Mouse (Mus musculus) embryonic facial prominence, embryonic 12.5 days (tissue): Measurements from ENCODE around the gene Krt90. TPM values are rescaled to one million over a fixed set of nuclear protein-coding genes. Genes with fewer than 3 reads are reported as not detected.

Experiments used
- ATAC-seq: fragments of 200-750 bp; cut with Nextera tagmentation; 2 replicates; pipeline ENCODE4 v1.8.0; 2017; ENCODE audit not compliant: insufficient number of reproducible peaks, insufficient read depth, low FRiP score, low TSS enrichment
- H3K27ac ChIP-seq: fragments of 300-500 bp; sonication (generic); 2 replicates; pipeline ENCODE4 v1.5.1; 2016; ENCODE audit warnings: mild to moderate bottlenecking
- H3K27me3 ChIP-seq: fragments of 300-500 bp; sonication (generic); 2 replicates; pipeline ENCODE4 v1.6.1; 2016; ENCODE audit warnings: mild to moderate bottlenecking, moderate library complexity
- H3K36me3 ChIP-seq: fragments of 300-500 bp; sonication (generic); 2 replicates; pipeline ENCODE4 v1.6.1; 2016; ENCODE audit warnings: mild to moderate bottlenecking
- H3K4me1 ChIP-seq: fragments of 300-500 bp; sonication (generic); 2 replicates; pipeline ENCODE4 v1.6.1; 2016
- H3K4me2 ChIP-seq: fragments of 300-500 bp; sonication (generic); replicated peaks from 2 replicates; pipeline ENCODE4 v1.6.1; 2016; ENCODE audit warnings: mild to moderate bottlenecking, moderate library complexity
- H3K4me3 ChIP-seq: fragments of 300-500 bp; sonication (generic); 2 replicates; pipeline ENCODE4 v1.5.1; 2016; ENCODE audit warnings: mild to moderate bottlenecking
- H3K9ac ChIP-seq: fragments of 300-500 bp; sonication (generic); 2 replicates; pipeline ENCODE4 v1.6.1; 2016; ENCODE audit warnings: mild to moderate bottlenecking, moderate library complexity
- H3K9me3 ChIP-seq: fragments of 300-500 bp; sonication (generic); 2 replicates; pipeline ENCODE4 v1.6.1; 2016; ENCODE audit warnings: mild to moderate bottlenecking, moderate library complexity
- WGBS: fragments of 180-500 bp; shearing (Covaris S2); methylation state at CpG from one replicate; pipeline ENCODE4 v1.1.7; 2016; 5-methylcytosine and 5-hydroxymethylcytosine counted together
- polyA plus RNA-seq: library from polyadenylated mRNA; unstranded; fragments of >200 nt; fragmentation: Nextera tagmentation; extraction: Ambion mirVana; gene quantifications from 2 replicates; pipeline ENCODE4 v1.2.1, GENCODE M21; 2016

Krt90 gene
- polyA plus RNA-seq, result 0.34 and 0.59 TPM in 2 replicates

- Histone ChIP-seq H3K4me1 (peaks cover 6% of the 10 kb centered on the region; the same call in 1 of the 2 replicates), H3K9me3 (no peaks in the 10 kb centered on the region), H3K36me3 (no peaks in the 10 kb centered on the region), H3K4me3 (no peak within 1 kb of the TSS), H3K27me3 (no peaks in the 10 kb centered on the region), H3K4me2 (no peak within 1 kb of the TSS), H3K27ac (no peak within 1 kb of the TSS), H3K9ac (no peak within 1 kb of the TSS)
- ATAC-seq, result no peak
- 64% methylated on average over 5 of the region's 5 CpGs for WGBS
Observed at GRCm38 (mm10) chr15:101562850-101563249, at the start of gene Krt90. Gene Krt90, minus strand, starts transcription at chr15:101562950.

GRCm38 (mm10) chr15:101599123-101599522 lies 36.4 kb upstream of the Krt90 start:
- 0 out of 2 replicates have a peak, but pooled peaks cover 3% of the 10 kb centered on the region for H3K4me1 ChIP-seq
- H3K9me3 ChIP-seq, result no peaks in the 10 kb centered on the region
- no peaks in the 10 kb centered on the region for H3K36me3 ChIP-seq
- 74% methylated on average over 6 of the region's 6 CpGs for WGBS
- ATAC-seq, result no peak
- no peak overlapping the region for H3K27ac ChIP-seq
- H3K9ac ChIP-seq, result no peak overlapping the region
- H3K4me3 ChIP-seq, result no peak overlapping the region
- no peak overlapping the region for H3K4me2 ChIP-seq
- no peaks in the 10 kb centered on the region for H3K27me3 ChIP-seq

GRCm38 (mm10) chr15:101588216-101588615 lies 25.5 kb upstream of the Krt90 start:
- no peak overlapping the region for H3K4me3 ChIP-seq
- H3K27ac ChIP-seq, result no peak overlapping the region
- no peaks in the 10 kb centered on the region for H3K9me3 ChIP-seq
- no peaks in the 10 kb centered on the region for H3K36me3 ChIP-seq
- no peak for ATAC-seq
- WGBS, result 81% methylated on average over 10 of the region's 10 CpGs
- H3K4me1 ChIP-seq, result no peaks in the 10 kb centered on the region
- no peak overlapping the region for H3K4me2 ChIP-seq
- H3K27me3 ChIP-seq, result no peaks in the 10 kb centered on the region
- no peak overlapping the region for H3K9ac ChIP-seq

GRCm38 (mm10) chr15:101584456-101584855 lies 21.7 kb upstream of the Krt90 start:
- H3K27ac ChIP-seq, result no peak overlapping the region
- no peak overlapping the region for H3K9ac ChIP-seq
- no peak overlapping the region for H3K4me3 ChIP-seq
- no peaks in the 10 kb centered on the region for H3K36me3 ChIP-seq
- H3K4me2 ChIP-seq, result no peak overlapping the region
- H3K9me3 ChIP-seq, result no peaks in the 10 kb centered on the region
- no peak for ATAC-seq
- 50% methylated on average over 2 of the region's 2 CpGs for WGBS
- no peaks in the 10 kb centered on the region for H3K27me3 ChIP-seq
- H3K4me1 ChIP-seq, result no peaks in the 10 kb centered on the region

- Histone ChIP-seq H3K9me3 (no peaks in the 10 kb centered on the region), H3K36me3 (no peaks in the 10 kb centered on the region), H3K4me1 (no peaks in the 10 kb centered on the region), H3K4me2 (no peak overlapping the region), H3K27ac (no peak overlapping the region), H3K4me3 (no peak overlapping the region), H3K9ac (no peak overlapping the region), H3K27me3 (no peaks in the 10 kb centered on the region)
- no peak for ATAC-seq
- 82% methylated on average over 8 of the region's 8 CpGs for WGBS
Observed at GRCm38 (mm10) chr15:101583211-101583965, 20.6 kb upstream of the Krt90 start.

GRCm38 (mm10) chr15:101581701-101582100 lies 19.0 kb upstream of the Krt90 start:
- ATAC-seq, result no peak
- no peak overlapping the region for H3K4me3 ChIP-seq
- no peaks in the 10 kb centered on the region for H3K36me3 ChIP-seq
- no peak overlapping the region for H3K4me2 ChIP-seq
- no peaks in the 10 kb centered on the region for H3K9me3 ChIP-seq
- no peaks in the 10 kb centered on the region for H3K27me3 ChIP-seq
- H3K4me1 ChIP-seq, result no peaks in the 10 kb centered on the region
- no peak overlapping the region for H3K27ac ChIP-seq
- 84% methylated on average over 3 of the region's 3 CpGs for WGBS
- H3K9ac ChIP-seq, result no peak overlapping the region

- Histone ChIP-seq H3K9ac (no peak overlapping the region), H3K4me1 (0 out of 2 replicates have a peak, but pooled peaks cover 11% of the 10 kb centered on the region), H3K27me3 (no peaks in the 10 kb centered on the region), H3K9me3 (no peaks in the 10 kb centered on the region), H3K4me3 (no peak overlapping the region), H3K36me3 (no peaks in the 10 kb centered on the region), H3K4me2 (no peak overlapping the region), H3K27ac (no peak overlapping the region)
- no peak for ATAC-seq
- 88% methylated on average over 5 of the region's 5 CpGs for WGBS
Observed at GRCm38 (mm10) chr15:101575506-101575905, 12.8 kb upstream of the Krt90 start.

- H3K27me3 ChIP-seq, result no peaks in the 10 kb centered on the region
- WGBS, result 60% methylated on average over 15 of the region's 15 CpGs
- H3K27ac ChIP-seq, result no peak within 1 kb of the TSS
Observed at GRCm38 (mm10) chr15:101573796-101574345, 11.1 kb upstream of the Krt90 start, which contains the start of gene Krt75. Gene Krt75, minus strand, starts transcription at chr15:101573904.

GRCm38 (mm10) chr15:101567780-101568179 lies 5.0 kb upstream of the Krt90 start:
- Histone ChIP-seq H3K9me3 (no peaks in the 10 kb centered on the region), H3K9ac (no peak overlapping the region), H3K36me3 (no peaks in the 10 kb centered on the region), H3K4me1 (no peaks in the 10 kb centered on the region), H3K4me2 (no peak overlapping the region), H3K27ac (no peak overlapping the region), H3K4me3 (no peak overlapping the region), H3K27me3 (no peaks in the 10 kb centered on the region)
- 53% methylated on average over 7 of the region's 7 CpGs for WGBS
- no peak for ATAC-seq

More at GRCm38 (mm10) chr15:101573796-101574345, 11.1 kb upstream of the Krt90 start, which contains the start of gene Krt75:
- ATAC-seq, result no peak
- Histone ChIP-seq H3K4me1 (0 out of 2 replicates have a peak, but pooled peaks cover 11% of the 10 kb centered on the region), H3K4me3 (no peak within 1 kb of the TSS), H3K9me3 (no peaks in the 10 kb centered on the region), H3K36me3 (no peaks in the 10 kb centered on the region), H3K9ac (no peak within 1 kb of the TSS), H3K4me2 (no peak within 1 kb of the TSS)

- 24% methylated on average over 7 of the region's 7 CpGs for WGBS
- Histone ChIP-seq H3K4me2 (no peak overlapping the region), H3K9me3 (no peaks in the 10 kb centered on the region), H3K36me3 (no peaks in the 10 kb centered on the region), H3K27ac (no peak overlapping the region), H3K4me3 (no peak overlapping the region), H3K4me1 (peaks cover 8% of the 10 kb centered on the region; the same call in 1 of the 2 replicates), H3K9ac (no peak overlapping the region), H3K27me3 (no peaks in the 10 kb centered on the region)
- ATAC-seq, result no peak
Observed at GRCm38 (mm10) chr15:101558034-101558646, 4.6 kb downstream of the Krt90 start.

- H3K27ac ChIP-seq, result no peak overlapping the region
- no peaks in the 10 kb centered on the region for H3K9me3 ChIP-seq
- peak; percentile 78 for ATAC-seq
- H3K27me3 ChIP-seq, result peaks cover 6% of the 10 kb centered on the region; the same call in 1 of the 2 replicates
- WGBS, result 1% methylated on average over 11 of the region's 11 CpGs
- no peak overlapping the region for H3K4me3 ChIP-seq
- peak overlapping the region; percentile 38 for H3K4me2 ChIP-seq
- H3K9ac ChIP-seq, result 0 out of 2 replicates have a peak overlapping the region, but pooled peaks have one; percentile 19
- peaks cover 13% of the 10 kb centered on the region for H3K4me1 ChIP-seq
- H3K36me3 ChIP-seq, result no peaks in the 10 kb centered on the region
Observed at GRCm38 (mm10) chr15:101553169-101553568, 9.6 kb downstream of the Krt90 start.
